Mouse (Mus musculus) thymus, adult 2 months (tissue): ENCODE results near the gene 4930519P11Rik.

Experiments used
- CTCF ChIP-seq: fragments of 200-500 bp; IDR thresholded peaks from 2 replicates; pipeline ENCODE4 v1.5.1; 2012; ENCODE audit warnings: mild to moderate bottlenecking, control low read depth, low read length, moderate library complexity, borderline replicate concordance; ENCODE audit not compliant: control insufficient read depth, poor library complexity, insufficient read depth; ENCODE audit errors: extremely low read depth
- POLR2A ChIP-seq: fragments of 200-500 bp; IDR thresholded peaks from 2 replicates; pipeline ENCODE4 v1.6.1; 2012; ENCODE audit warnings: mild to moderate bottlenecking, low read length, control low read depth, moderate library complexity; ENCODE audit not compliant: control insufficient read depth, poor library complexity, insufficient read depth; ENCODE audit errors: extremely low read depth

GRCm38 (mm10) chr2:154639115-154639514 lies 25.9 kb upstream of the 4930519P11Rik start:
- no peak for TF ChIP-seq POLR2A
- no peak for TF ChIP-seq CTCF
